Mouse (Mus musculus) limb, embryonic 14.5 days (tissue): ENCODE results near the gene Cfap61. TPM values are rescaled to one million over a fixed set of nuclear protein-coding genes. Genes with fewer than 3 reads are reported as not detected.
"Not testable (repeated sequence)": the region's sequence is repeated elsewhere in the genome, so short reads cannot be mapped to it uniquely, and the experiment has no call there.

Source experiments
- ATAC-seq: fragments of 200-750 bp; cut with Nextera tagmentation; 2 replicates; pipeline ENCODE4 v1.8.0; 2017; ENCODE audit warnings: low read depth, moderate number of reproducible peaks, moderate TSS enrichment; ENCODE audit not compliant: low FRiP score
- DNase-seq: peaks from one replicate; pipeline ENCODE4 v3.0.0-alpha.2; 2015; ENCODE audit warnings: low spot score
- H3K27ac ChIP-seq: fragments of 300-500 bp; sonication (generic); replicated peaks from 2 replicates; pipeline ENCODE4 v1.5.1; 2014; ENCODE audit warnings: low read depth, mild to moderate bottlenecking, low read length, moderate library complexity, mixed read lengths
- H3K27me3 ChIP-seq: fragments of 300-500 bp; sonication (generic); 2 replicates; pipeline ENCODE4 v1.6.1; 2014; ENCODE audit warnings: low read length, mixed read lengths; ENCODE audit not compliant: control insufficient read depth, insufficient read depth
- H3K36me3 ChIP-seq: fragments of 300-500 bp; sonication (generic); 2 replicates; pipeline ENCODE4 v1.6.1; 2014; ENCODE audit warnings: mild to moderate bottlenecking, low read length, moderate library complexity, mixed read lengths; ENCODE audit not compliant: control insufficient read depth, insufficient read depth
- H3K4me1 ChIP-seq: fragments of 300-500 bp; sonication (generic); 2 replicates; pipeline ENCODE4 v1.6.1; 2014; ENCODE audit warnings: antibody characterized with exemption, low read length, mixed read lengths; ENCODE audit not compliant: control insufficient read depth, insufficient read depth
- H3K4me2 ChIP-seq: fragments of 300-500 bp; sonication (generic); replicated peaks from 2 replicates; pipeline ENCODE4 v1.6.1; 2014; ENCODE audit warnings: low read depth, mild to moderate bottlenecking, low read length, moderate library complexity; ENCODE audit not compliant: severe bottlenecking
- H3K4me3 ChIP-seq: fragments of 300-500 bp; sonication (generic); replicated peaks from 2 replicates; pipeline ENCODE4 v1.5.1; 2014; ENCODE audit warnings: low read length
- H3K9ac ChIP-seq: fragments of 300-500 bp; sonication (generic); 2 replicates; pipeline ENCODE4 v1.6.1; 2014; ENCODE audit warnings: mild to moderate bottlenecking, low read depth, low read length, moderate library complexity; ENCODE audit not compliant: severe bottlenecking
- H3K9me3 ChIP-seq: fragments of 300-500 bp; sonication (generic); 2 replicates; pipeline ENCODE4 v1.6.1; 2016; ENCODE audit warnings: low read length; ENCODE audit not compliant: control insufficient read depth
- POLR2A ChIP-seq: fragments of 200-500 bp; IDR thresholded peaks from 2 replicates; pipeline ENCODE4 v1.8.0; 2012; ENCODE audit warnings: inconsistent platforms, mild to moderate bottlenecking, moderate library complexity, borderline replicate concordance; ENCODE audit not compliant: insufficient read depth, insufficient read length; ENCODE audit errors: extremely low read depth
- WGBS: fragments of 180-500 bp; shearing (Covaris S2); extraction: QIAGEN DNeasy Blood & Tissue Kit; methylation state at CpG from one replicate; pipeline ENCODE4 v1.1.7; 2014; 5-methylcytosine and 5-hydroxymethylcytosine counted together
- polyA plus RNA-seq, 2 experiments: library from polyadenylated mRNA; depleted of rRNA in 1 of 2; stranded (reverse) in 1 of 2; unstranded in 1 of 2; fragments of >200 nt; fragmentation: Nextera tagmentation in 1 of 2; extraction: Ambion mirVana in 1 of 2; gene quantifications; 2 replicates each; pipeline versions ENCODE4 v1.2.1 to v1.2.3; 2012 to 2014

The Cfap61 gene
- polyA plus RNA-seq, 2 experiments, result 0.15 TPM; not detected in 1

DNA sequence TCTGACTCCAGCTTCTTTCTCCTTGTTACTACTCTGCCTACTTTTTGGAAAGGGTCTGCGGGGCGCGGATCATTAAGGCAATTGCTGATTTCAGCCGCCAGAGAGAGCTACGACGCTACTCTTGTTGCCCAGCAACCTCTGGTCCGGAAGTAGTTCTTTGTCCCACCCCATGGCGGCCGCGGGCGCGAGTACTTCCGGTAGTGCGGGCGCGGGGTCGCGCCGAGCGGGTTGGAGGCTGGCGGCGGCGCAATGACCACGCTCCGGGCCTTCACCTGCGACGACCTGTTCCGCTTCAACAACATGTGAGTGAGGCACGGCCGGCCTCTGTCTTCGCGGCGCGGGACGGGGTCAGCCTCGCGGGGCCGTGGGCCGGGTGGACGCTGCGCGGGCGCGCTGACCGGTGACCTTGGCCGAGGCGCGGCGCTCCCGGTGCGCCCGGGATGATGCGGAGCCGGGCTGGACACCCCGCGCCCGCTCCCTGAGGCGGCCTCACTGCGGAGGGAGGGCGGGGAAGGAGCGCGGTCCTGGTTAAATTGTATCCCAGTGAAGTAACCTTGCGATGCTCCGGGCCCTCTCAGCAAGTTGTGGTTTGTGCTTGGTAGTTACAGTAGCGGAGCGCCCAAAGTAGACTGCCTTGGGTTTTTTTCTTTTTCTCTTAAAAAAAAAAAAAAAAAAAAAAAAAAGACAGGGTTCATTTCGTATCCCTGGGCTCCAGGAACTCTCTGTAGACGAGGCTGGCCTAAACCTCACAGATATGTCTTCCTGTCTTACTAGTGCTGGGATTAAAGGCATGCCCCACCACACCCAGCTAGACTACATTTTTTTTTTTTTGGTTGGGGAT, 31.3 kb upstream of the Cfap61 start:
- no peaks in the 10 kb centered on the region for H3K27me3 ChIP-seq

DNA sequence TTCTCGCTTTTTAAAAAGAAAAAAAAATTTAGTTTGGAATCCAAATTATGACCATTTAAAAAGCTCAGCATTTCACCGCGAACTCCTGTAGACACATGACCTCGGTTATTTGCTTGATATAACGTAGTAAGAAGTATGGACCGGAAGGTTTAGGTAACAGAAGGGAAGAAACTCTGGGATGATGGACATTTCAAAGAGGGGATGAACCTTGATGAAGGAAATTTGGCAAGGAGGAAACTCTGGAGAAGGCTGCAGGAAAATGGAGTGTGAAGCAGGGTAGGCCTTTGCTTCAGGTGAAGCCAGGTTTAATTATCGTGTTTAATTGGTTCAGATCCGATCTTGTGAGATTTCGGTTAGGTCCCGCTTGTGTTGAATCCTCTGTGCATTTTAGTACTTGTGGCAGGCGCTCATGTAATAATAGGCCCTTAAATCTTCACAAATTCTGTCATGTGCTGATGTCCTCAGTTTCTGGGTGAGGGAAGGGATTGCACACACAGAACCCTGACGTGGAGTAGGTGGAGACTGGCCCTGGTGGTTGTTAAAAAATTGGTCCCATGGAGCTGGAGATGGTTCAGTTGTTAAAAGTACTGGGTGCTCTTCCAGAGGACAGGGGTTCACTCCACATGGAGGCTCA, 30.5 kb upstream of the Cfap61 start:
- DNase-seq (no peak), ATAC-seq (no peak)
- Histone ChIP-seq H3K4me2 (peak overlapping the region; percentile 71), H3K9ac (peak overlapping the region; percentile 95), H3K4me1 (peaks cover 15% of the 10 kb centered on the region), H3K36me3 (peaks cover 20% of the 10 kb centered on the region), H3K27ac (0 out of 2 replicates have a peak overlapping the region, but pooled peaks have one; percentile 8), H3K4me3 (peak overlapping the region; percentile 96), H3K27me3 (no peaks in the 10 kb centered on the region), H3K9me3 (no peaks in the 10 kb centered on the region)
- 24% methylated on average over 12 of the region's 12 CpGs for WGBS
- TF ChIP-seq POLR2A, result no peak

More for the DNA sequence above, 31.3 kb upstream of the Cfap61 start:
- peak; percentile 54; the same call in 1 of the 2 replicates for TF ChIP-seq POLR2A
- Histone ChIP-seq H3K4me1 (peaks cover 15% of the 10 kb centered on the region), H3K9ac (peak overlapping the region; percentile 95), H3K4me3 (peak overlapping the region; percentile 96), H3K4me2 (peak overlapping the region; percentile 71), H3K9me3 (no peaks in the 10 kb centered on the region), H3K36me3 (peaks cover 13% of the 10 kb centered on the region; the same call in 1 of the 2 replicates), H3K27ac (peak overlapping the region; percentile 81)
- peak; percentile 94 for DNase-seq
- WGBS, result under 1% methylated on average over 61 of the region's 68 CpGs
- peak; percentile 96 for ATAC-seq

DNA sequence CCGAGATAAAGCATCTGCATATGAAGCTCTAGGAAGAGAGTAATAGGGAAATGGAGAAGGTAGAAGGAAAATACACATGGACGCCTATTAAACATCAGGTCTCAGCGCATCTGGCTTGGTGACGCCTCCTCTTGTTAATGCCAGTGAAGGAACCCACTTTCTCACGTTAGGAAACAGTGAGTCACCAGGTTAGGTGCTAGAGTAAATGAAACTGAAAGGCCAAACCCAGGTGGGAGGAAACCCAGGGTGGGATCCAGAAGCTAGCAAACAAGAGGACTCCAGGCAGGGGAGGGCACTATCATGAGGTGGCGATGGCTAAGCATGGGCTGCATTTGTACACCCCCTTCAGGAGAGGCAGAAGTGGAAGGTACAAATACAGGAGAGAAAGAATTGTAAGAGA, 29.4 kb upstream of the Cfap61 start:
- Histone ChIP-seq H3K4me1 (peaks cover 15% of the 10 kb centered on the region), H3K27me3 (no peaks in the 10 kb centered on the region), H3K4me2 (no peak overlapping the region), H3K36me3 (peaks cover 29% of the 10 kb centered on the region), H3K27ac (no peak overlapping the region), H3K9ac (no peak overlapping the region), H3K4me3 (no peak overlapping the region), H3K9me3 (no peaks in the 10 kb centered on the region)
- DNase-seq (no peak), ATAC-seq (no peak)
- no peak for TF ChIP-seq POLR2A
- 77% methylated on average over 6 of the region's 6 CpGs for WGBS

DNA sequence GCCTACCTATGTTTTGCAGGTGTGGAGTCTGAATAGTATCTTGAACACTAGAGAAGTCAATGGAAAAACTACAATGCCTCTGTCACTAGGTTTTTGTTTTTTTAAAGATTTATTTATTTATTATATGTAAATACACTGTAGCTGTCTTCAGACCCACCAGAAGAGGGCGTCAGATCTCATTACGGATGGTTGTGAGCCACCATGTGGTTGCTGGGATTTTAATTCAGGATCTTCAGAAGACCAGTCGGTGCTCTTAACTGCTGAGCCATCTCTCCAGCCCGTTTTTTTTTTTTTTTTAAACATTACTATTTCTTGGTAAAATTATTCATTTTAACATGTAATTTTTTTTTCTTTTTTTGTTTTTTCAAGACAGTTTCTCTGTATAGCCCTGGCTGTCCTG, 28.7 kb upstream of the Cfap61 start:
- not testable (repeated sequence) for H3K4me3 ChIP-seq, H3K4me2 ChIP-seq, H3K9ac ChIP-seq, H3K9me3 ChIP-seq, H3K27me3 ChIP-seq, DNase-seq, ATAC-seq, H3K27ac ChIP-seq
- Histone ChIP-seq H3K36me3 (peaks cover 37% of the 10 kb centered on the region), H3K4me1 (peaks cover 15% of the 10 kb centered on the region)
- 53% methylated on average over 4 of the region's 4 CpGs for WGBS

DNA sequence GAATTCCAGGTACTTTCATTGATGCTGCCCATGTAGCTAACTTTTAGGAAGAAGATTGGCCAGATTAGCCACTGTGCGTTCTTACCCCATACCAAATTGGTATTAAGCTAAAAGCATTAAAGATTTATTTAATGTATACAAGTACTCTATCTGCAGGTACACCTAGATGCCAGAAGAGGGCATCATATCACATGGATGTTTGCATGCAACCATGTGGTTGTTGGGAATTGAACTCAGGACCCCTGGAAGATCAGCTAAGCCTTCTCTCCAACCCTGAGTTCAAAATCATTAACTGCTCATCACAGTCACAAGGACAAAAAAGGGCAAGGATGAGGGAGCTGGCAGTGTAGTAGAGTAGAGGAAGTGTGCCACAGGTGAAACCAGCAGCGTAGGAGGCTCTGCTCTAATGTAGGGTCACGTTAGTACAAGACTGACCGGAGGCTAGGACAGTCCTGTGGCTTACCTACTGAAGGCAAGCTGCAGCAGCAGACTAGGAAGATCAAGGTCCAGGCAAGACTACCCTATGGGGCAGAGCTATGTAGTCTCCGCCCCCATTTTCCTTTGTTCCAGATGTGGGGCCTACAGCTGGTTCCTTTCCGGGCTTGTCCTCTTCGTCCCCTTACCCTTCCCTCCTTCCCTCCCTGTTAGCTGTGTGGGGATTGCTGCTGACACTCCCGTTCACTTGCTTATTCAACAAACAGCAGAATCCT, 13.5 kb upstream of the Cfap61 start:
- DNase-seq (no peak), ATAC-seq (no peak)
- Histone ChIP-seq H3K4me3 (no peak overlapping the region), H3K4me1 (no peaks in the 10 kb centered on the region), H3K4me2 (no peak overlapping the region), H3K9ac (no peak overlapping the region), H3K27ac (no peak overlapping the region), H3K9me3 (no peaks in the 10 kb centered on the region), H3K36me3 (peaks cover 87% of the 10 kb centered on the region), H3K27me3 (no peaks in the 10 kb centered on the region)
- TF ChIP-seq POLR2A, result no peak
- WGBS, result 78% methylated on average over 8 of the region's 8 CpGs
